Mouse (Mus musculus) embryonic stem cell, embryonic (primary cell): ENCODE measurements around the gene Usp6nl.

Source experiments
- CTCF ChIA-PET, 4 experiments: fragments of 300-600 bp in 2 of 4; fragments of 350-600 bp in 2 of 4; sonication (Branson Sonifier 250); formaldehyde crosslinking; loops; one replicate each; lab custom pipeline; 2022; ENCODE audit warnings: inconsistent platforms in 2 of 4; lab: Charles Lee
- POLR2A ChIA-PET, 4 experiments: fragments of 300-600 bp in 2 of 4; fragments of 350-600 bp in 2 of 4; sonication (Branson Sonifier 250); formaldehyde crosslinking; loops; one replicate each; lab custom pipeline; 2022; ENCODE audit warnings: antibody characterized with exemption in 4 of 4, inconsistent platforms in 1 of 4; lab: Charles Lee

Gene Usp6nl

DNA sequence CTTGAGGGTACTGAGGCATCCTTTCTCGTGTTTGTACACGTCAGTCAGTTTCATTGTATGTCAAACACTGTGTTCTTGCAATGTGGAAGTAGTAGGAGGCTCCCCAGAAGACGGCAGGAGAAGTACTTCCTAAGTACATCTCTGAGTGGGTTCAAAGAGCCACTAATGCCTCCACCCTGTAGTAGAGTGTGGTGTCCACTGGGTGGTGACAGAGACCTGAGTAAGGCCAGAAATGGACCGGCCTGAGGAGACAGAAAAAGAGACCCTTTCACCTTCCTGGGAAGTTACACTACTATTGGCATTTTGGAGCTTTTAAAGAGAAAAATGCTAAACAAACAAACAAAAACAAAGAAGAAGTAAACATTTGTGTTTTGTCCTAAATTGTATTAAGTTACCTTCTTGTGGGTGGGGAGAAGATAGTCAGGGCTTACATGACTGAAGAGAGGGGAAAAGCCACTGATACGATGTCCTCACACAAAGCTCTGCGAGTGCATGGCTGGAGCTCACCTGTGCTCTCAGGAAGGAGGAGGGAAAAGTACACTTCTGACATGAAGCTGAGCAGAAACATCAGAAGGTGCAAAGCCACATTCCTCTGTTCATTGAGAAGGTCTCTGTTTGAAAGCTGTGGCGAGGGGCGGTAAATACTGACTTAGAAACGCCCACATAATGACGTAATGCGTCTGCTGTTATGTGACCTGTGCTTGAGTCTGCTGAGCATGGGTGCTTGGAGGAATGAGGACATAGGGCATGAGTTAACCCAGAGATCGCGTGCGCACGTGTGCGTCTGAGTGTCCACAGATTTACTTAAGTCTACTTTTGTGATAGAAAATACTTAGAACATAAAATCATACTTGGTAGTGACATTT lies 113.9 kb downstream of the Usp6nl start:
- ChIA-PET POLR2A (interaction anchor here in 3 of 4 experiments (0.9 to 1.3 kb wide), 4 partner anchors 8 to 23 kb away, joined by 3 to 7 read pairs (median 3); no protein-coding TSS in a partner anchor), CTCF (interaction anchor here in 3 of 4 experiments (0.6 to 1.4 kb wide), 7 partner anchors 8 to 321 kb away, joined by 3 to 4 read pairs (median 4); no protein-coding TSS in a partner anchor)

DNA sequence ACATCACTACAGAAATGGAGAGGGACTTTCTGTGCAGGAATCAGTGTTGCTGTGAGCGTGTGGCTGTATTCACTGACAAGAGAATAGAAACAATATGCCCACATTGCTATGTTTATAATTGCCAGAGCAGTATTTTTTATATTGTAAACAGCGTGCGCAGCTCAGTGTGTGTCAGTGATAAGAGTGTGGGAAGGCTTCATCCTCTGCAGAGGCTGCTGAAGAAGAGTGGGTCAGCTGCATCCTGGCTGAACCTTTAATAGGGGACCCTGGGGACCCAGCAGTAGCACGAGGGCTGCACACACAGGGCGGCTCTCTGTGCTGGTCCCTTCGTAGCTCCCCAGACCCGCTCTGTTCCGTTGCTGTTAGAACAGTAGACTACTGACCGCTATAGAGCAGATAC lies 119.2 kb downstream of the Usp6nl start:
- CTCF ChIA-PET: no interaction called here
- POLR2A ChIA-PET: interaction anchor here in 1 of 4 experiments (1.3 kb wide), 1 partner anchor 9 kb away, joined by 3 read pairs; no protein-coding TSS in a partner anchor

DNA sequence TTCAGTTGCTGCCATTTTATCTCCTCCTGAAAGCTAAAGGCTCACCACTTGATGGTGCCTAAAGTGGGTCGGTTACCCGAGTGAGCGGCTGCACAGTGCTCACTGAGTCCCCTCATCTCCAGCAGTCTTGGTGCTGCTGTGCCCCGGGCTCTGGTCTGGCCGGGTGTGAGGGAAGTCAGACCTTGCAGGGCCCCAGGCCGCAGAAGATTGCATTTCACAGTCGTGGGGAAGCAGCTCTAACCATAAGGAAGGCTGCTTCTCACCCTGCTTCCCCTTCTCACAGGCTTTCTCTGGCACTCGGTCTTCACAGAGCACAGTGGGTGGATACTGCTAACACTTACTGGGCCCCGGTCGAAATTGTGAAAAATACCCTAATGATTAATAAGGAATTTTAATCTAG lies 119.8 kb downstream of the Usp6nl start:
- CTCF ChIA-PET: no interaction called here
- POLR2A ChIA-PET: no interaction called here

DNA sequence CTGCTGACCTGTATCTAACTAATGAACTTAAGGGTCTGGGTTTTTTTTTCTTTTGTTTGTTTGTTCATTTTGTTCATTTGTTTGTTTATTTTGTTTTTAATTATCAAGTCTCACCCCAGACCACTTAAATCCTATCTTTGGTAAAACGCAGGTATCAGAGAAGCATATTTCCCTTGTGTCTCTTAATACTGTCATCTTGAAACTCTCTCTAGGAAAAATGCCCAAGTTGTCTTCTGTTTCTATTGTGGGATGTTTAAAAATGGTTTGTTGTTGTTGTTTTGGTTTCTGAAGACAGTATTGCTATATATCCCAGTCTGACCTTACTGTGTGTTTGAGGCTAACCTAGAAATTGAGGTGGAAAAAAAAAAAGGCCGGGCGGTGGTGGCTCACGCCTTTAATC lies 121.5 kb downstream of the Usp6nl start:
- ChIA-PET CTCF (interaction anchor here in 1 of 4 experiments (1.2 kb wide), 1 partner anchor 8 kb away, joined by 4 read pairs; no protein-coding TSS in a partner anchor), POLR2A (interaction anchor here in 2 of 4 experiments (1.6 to 2.7 kb wide), 3 partner anchors 9 to 16 kb away, joined by 3 to 24 read pairs (median 11); no protein-coding TSS in a partner anchor)

DNA sequence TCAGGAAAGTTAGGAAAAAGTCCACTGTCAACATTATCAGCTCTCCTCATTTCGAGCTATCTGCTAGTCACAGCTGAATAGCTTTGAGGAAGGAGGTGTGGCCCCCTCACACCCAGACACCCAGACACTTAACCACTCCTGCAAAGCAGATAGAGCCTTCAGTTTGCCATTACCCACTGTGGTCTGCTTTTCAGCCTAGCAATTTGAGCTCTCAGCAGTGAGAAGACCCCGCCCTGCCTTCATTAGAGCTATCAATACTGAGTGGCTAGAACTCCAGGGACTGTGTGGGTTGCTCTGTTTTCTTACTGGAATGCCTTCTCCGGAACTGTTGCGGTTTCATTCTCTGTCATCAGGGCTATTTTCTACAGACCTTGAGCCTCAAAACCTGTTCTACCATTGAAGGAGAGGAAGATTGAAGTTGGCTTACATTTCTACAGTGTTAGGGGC lies 122.3 kb downstream of the Usp6nl start:
- POLR2A ChIA-PET: interaction anchor here in 3 of 4 experiments (0.8 to 2.7 kb wide), 9 partner anchors 8 to 186 kb away, joined by 3 to 24 read pairs (median 3); no protein-coding TSS in a partner anchor
- CTCF ChIA-PET: interaction anchor here in 2 of 4 experiments (0.6 to 1.2 kb wide), 3 partner anchors 8 to 14 kb away, joined by 3 to 4 read pairs (median 3); no protein-coding TSS in a partner anchor

DNA sequence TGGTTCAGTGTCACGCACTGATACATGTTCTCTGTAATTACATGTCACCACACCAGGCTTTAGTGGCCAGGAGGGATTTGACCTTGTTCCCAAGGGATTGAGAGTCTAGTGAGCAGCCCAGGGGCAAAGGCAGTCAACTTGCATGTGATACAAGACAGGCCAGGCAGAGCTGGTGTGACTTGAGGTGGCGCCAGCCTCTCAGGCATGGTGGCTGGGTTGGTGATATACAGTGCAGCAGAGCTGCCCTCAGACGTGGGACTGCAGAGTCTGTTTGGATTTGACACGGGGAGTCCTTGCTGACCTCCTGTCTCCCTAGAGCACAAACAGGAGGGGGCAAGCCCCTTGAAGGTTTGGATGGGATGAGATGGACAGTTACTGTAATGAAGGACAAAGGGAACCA lies 123.4 kb downstream of the Usp6nl start:
- ChIA-PET POLR2A (interaction anchor here in 2 of 4 experiments (1.0 to 2.7 kb wide), 5 partner anchors 7 to 187 kb away, joined by 3 to 24 read pairs (median 3); no protein-coding TSS in a partner anchor), CTCF (no interaction called here)

DNA sequence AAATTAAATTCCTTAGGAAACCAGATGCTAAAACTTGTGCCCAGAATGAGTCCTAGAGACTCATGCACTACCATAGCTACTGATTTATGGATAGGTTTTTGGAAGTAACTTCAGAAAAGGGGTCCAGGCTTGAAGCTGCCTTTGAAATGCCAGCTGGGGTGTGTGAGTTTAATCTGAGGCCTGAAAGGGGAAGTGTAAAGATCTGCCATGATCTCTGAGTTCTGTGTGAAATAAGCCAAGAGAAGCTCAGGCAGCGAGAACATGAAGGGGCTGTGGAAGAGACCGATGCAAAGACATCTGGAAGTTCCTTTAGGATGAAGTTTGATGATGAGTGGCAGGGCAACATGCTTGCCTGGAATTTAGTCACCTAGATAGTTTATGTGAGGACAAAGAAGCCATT lies 126.4 kb downstream of the Usp6nl start:
- ChIA-PET POLR2A (interaction anchor here in 3 of 4 experiments (0.7 to 3.8 kb wide), 7 partner anchors 9 to 229 kb away, joined by 3 to 37 read pairs (median 5); no protein-coding TSS in a partner anchor), CTCF (no interaction called here)

DNA sequence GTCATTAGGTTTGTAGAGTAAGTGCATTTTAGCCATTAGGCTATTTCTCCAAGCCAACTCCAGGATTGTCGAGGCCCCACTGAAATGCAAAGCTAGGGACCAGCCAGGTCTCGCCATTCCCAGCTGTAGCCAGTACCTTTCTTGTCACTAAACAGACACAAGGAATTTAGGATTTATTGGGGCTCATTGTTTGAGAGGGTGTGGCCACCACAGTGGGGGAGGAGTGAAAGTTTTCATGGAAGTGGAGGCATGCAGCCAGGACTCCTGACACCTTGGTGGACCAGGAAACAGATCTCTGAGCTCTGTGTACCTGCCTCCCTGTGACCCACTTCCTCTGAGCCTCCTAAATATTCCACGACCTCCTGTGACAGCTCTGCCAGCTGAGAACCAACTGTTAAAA lies 127.2 kb downstream of the Usp6nl start:
- ChIA-PET CTCF (interaction anchor here in 2 of 4 experiments (0.5 to 1.4 kb wide), 3 partner anchors 10 to 337 kb away, joined by 3 to 4 read pairs (median 4); no protein-coding TSS in a partner anchor), POLR2A (interaction anchor here (1.1 to 3.8 kb wide), 7 partner anchors 9 to 175 kb away, joined by 3 to 37 read pairs (median 6); no protein-coding TSS in a partner anchor)

DNA sequence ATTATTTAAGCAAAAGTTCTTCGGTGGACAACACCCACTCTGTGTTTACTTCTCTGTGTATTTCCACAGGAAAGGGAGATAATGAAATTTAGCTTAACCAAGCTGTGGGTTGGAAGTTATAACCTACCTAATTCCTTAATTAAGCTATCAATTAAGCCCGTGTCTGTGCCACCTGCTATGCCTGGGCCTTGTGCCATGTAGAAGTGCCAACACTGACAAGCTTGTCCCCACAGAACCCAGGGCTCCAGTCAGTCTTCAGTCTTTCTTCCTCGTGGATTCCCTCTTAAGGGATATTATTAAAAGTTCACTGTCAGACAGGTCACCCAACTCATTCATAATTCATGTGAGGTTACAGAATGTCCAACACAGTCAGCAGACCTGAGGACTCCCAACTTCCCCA lies 128.1 kb downstream of the Usp6nl start:
- CTCF ChIA-PET: interaction anchor here in 2 of 4 experiments (1.0 to 1.4 kb wide), 2 partner anchors 9 to 14 kb away, joined by 3 to 4 read pairs; no protein-coding TSS in a partner anchor
- POLR2A ChIA-PET: interaction anchor here (1.0 to 3.8 kb wide), 6 partner anchors 9 to 10 kb away, joined by 3 to 37 read pairs (median 14); no protein-coding TSS in a partner anchor

DNA sequence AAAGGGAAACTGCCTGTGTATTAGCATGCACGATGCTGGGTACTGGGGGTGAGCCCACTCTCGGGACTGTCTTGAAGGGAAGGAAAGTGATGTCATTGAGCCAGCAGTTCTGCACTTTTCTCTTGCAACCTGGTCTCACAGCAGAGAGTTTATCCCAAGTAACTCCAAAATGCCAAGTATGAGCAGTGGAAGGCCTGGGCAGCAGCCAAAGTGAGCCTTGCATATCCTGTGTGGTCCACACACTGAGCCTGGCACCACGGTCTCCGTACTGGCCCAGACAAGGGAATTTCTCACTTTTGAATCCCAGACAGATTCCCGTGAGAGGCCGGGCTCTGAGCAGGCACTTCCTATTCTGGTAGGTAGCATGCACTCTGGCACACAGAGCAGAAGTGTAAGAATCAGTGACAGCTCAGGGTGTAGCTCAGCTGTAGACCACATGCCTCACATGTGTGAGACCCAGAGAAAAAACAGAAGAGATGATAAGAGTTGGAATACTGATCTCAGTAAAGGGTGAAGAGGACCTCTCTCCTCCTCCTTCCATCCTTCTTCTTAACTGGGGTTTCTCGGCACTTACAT lies 132.6 kb downstream of the Usp6nl start:
- ChIA-PET CTCF (no interaction called here), POLR2A (no interaction called here)

DNA sequence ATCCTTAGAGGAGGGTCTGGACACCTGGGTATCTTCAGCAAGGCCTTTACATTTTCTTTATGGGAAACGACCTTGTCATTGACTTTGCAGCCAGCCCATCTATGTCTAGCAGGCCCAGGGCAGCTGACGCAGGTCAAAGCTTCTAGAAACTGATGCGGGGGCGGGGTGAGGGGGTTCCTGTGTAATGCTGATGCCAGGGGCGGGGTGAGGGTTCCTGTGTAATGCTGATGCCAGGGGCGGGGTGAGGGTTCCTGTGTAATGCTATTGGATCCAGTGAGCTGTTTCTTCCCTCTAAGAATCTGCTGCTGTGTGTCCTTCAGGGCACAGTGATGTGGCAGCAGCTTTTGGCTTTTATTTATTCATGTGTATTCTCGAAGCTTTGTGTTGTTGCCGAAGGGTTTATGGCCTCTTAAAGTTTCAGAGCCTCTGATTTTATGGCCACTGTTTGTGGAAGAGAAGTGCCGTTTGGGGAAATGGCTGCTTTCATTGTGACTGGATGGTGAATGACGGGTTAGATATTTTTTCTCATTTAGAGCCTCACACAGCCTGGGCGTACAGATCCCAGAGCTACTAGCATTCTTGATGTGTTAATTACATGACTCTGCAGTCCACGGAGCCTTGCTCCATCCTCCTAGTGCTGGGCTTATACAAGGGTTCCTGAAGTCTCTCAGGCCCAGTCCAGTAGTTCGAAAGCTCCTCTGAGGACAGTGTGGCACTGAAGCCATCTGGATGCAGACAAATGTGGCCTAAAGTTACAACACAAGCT lies 137.0 kb downstream of the Usp6nl start:
- CTCF ChIA-PET: interaction anchor here in 3 of 4 experiments (0.5 to 1.6 kb wide), 10 partner anchors 10 to 359 kb away, joined by 3 to 11 read pairs (median 3); no protein-coding TSS in a partner anchor
- POLR2A ChIA-PET: interaction anchor here (0.6 to 3.4 kb wide), 24 partner anchors 8 to 615 kb away, joined by 3 to 37 read pairs (median 3); partner anchors contain the start of genes Cdc123 (in 1 of the 4) and Nudt5 (in 1 of the 4)

DNA sequence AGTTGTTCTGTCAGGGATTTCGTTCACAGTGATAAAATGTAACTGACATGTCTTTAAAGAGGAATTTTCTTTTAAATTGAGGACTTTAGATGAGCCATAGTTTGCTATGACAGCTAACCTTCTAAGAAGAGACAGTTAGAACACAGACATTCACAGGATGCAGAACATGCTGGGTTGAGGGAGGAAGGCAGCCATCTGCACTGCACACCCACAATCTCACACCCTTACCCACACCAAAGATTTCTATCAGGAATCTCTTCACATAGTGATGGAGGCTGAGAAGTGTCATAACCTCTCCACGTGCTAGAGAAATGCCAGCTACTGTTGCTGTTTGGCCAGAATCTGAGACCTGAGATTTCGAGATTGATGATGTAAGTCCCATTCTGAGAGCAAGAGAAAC lies 139.8 kb downstream of the Usp6nl start:
- POLR2A ChIA-PET: no interaction called here
- CTCF ChIA-PET: no interaction called here

DNA sequence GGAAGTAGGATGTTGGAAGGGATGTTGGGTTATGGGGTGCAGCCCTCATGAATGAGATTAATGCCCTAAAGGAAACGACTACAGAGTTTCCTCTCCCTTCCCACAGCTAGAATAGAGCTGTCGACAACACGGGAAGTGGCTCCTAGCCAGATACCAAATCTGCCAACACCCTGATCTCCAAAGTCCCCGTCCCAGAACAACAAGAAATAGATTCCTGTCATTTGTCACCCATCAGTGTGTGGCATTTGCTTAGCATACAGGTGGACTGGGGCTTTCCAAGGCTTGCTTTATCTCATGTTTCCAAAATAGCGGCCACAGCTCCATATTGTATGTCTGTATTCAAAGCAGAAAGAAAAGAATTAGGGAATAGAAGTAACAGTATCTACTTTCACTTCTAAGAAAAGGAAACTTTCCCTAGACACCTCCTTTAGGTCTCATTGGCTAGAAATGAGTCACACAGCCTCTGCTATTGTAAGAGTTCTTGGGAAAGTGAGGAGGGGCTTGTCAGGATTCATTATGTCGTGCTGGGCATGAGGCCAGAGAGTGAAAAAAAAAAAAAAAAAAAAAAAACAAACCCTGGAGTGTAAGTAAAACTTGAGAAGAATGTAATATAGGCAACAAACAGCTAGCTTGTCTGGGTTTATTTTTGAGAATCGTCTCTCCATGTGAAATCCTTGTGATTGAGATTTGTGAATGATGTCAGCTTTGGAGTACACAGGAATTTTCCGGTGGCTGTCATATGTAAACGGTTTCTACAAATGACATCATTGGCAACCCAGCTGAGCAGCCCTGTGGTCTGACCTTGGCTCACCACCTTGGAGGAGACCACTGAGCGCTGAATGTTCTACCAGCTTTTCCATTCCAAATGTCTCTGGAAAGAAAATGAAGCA lies 141.6 kb downstream of the Usp6nl start:
- CTCF ChIA-PET: interaction anchor here in 3 of 4 experiments (0.6 to 1.5 kb wide), 6 partner anchors 10 to 599 kb away, joined by 3 to 9 read pairs (median 4); no protein-coding TSS in a partner anchor
- POLR2A ChIA-PET: interaction anchor here in 3 of 4 experiments (0.7 kb wide), 3 partner anchors 8 to 848 kb away, joined by 3 to 10 read pairs (median 4); no protein-coding TSS in a partner anchor

DNA sequence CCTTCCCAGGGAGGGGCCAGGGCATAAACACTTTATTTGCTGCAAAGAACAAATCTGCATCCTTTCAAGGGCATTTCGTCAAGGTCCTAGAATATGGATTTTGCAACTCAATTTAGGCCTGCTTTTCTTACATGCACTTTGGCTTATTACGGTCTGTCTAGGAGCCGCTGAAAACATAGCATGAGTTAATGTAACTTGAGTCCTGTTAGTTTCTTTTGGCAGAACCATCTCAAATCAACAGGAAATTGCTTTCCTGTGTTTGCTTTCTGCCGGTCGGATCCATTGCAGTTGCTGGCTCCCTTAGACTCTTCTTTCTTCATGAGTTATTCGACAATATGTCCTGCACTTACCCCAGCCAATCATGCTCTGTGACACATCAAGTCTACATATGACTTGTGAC lies 143.9 kb downstream of the Usp6nl start:
- ChIA-PET POLR2A (no interaction called here), CTCF (no interaction called here)

DNA sequence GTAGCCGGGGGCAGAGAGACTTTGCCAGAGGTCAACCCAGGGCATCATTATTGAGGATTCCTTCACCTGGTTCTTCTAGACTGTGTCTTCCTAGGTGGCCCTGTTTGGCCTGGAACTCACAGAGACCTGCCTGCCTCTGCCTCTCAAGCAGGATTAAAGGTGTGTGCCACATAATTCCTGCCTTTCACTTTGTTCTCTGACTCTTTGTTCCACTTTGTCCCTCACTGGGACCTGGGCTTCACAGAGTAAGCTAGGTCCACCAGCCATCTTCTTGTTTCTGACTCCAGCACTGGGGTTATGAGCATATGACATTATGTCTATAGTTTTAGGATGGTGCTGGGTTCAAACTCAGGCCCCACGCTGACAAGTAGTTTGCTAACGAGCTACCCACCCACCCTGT lies 144.9 kb downstream of the Usp6nl start:
- CTCF ChIA-PET: no interaction called here
- POLR2A ChIA-PET: no interaction called here

DNA sequence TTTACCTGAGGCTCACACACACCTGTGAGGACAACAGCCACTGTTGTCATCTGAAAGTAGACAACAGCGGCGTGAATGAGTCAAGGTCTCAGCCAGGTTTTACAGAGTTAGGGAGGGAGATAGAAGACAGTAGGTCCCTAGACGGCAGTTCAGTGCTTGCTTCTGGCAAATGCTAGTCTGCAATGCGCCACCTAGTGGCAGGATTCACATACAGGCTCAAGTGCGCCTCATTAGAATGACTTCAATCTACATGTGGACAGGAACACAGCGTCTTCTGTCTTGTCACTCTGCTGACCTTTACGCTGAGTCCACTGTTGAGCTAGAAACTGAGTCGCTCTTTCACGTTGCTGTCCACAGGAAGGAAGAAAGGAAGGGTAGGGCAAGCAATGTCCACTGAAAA lies 146.7 kb downstream of the Usp6nl start:
- CTCF ChIA-PET: interaction anchor here (0.7 to 1.4 kb wide), 6 partner anchors 10 to 252 kb away, joined by 3 to 7 read pairs (median 4); no protein-coding TSS in a partner anchor
- POLR2A ChIA-PET: interaction anchor here in 1 of 4 experiments (0.6 to 1.1 kb wide), 2 partner anchors 24 to 61 kb away, joined by 4 to 5 read pairs; no protein-coding TSS in a partner anchor
